Mouse (Mus musculus) spleen, embryonic (tissue): Measurements from ENCODE around the gene Oxct2a.
"Not testable (repeated sequence)": the region's sequence is repeated elsewhere in the genome, so short reads cannot be mapped to it uniquely, and the experiment has no call there.

Source experiments
- CTCF ChIA-PET: fragments of 350-600 bp; sonication (Branson Sonifier 250); formaldehyde crosslinking; loops from one replicate; lab custom pipeline; 2022; lab: Charles Lee

Oxct2a gene

GRCm38 (mm10) chr4:123323534-123323933 lies at the start of gene Oxct2a:
Gene Oxct2a, minus strand, starts transcription at chr4:123323634.
- CTCF ChIA-PET, result no interaction called here

- CTCF ChIA-PET, result no interaction called here
Observed at GRCm38 (mm10) chr4:123363555-123363954, 40.1 kb upstream of the Oxct2a start.

DNA sequence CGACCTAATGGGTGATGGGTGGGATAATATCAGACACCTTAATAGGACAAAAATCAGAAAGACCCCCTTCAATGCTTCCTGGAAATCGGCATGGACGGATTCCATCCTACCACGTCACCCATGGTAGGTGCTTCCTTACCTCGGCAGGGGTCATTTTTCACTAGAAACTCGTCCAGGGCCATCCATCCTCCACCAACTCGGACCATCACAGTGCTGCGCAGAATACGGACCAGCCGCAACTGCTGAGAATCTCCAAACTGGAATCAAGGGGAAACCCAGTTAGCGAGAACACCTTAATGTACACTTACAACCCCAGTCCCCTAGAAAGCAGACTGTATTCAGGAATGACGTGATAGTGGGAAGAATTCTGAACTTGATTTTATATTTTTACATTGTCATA lies 37.3 kb upstream of the Oxct2a start:
- CTCF ChIA-PET, result no interaction called here

GRCm38 (mm10) chr4:123358613-123359012 lies 35.2 kb upstream of the Oxct2a start:
- CTCF ChIA-PET, result interaction anchor here (0.6 to 0.7 kb wide), 2 partner anchors 68 to 73 kb away, joined by 4 read pairs; no protein-coding TSS in a partner anchor

DNA sequence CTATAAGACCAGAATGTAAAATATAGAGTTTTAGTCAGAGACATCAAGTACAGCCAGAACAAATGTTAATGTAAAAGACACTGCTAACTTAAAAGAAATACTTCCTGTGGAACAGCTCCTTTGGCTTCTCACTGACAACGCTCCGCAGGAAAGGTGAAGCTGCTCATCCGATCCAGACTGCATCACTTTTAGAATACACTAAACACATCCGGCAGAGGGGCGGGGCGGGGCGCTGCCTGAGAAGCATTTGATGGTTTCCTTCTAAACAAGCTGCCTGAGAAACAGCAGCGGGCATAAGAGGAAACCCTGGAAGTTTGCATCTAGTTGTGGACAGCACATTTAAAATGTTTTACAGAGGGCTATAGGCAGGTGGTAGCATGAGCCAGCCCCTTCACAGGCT lies 32.5 kb upstream of the Oxct2a start:
- CTCF ChIA-PET, result no interaction called here

- CTCF ChIA-PET, result interaction anchor here (0.5 kb wide), 1 partner anchor 464 kb away, joined by 7 read pairs; no protein-coding TSS in a partner anchor
Observed at GRCm38 (mm10) chr4:123353271-123353877, 29.9 kb upstream of the Oxct2a start.

- CTCF ChIA-PET, result no interaction called here
Observed at GRCm38 (mm10) chr4:123343471-123343789, 20.0 kb upstream of the Oxct2a start.

DNA sequence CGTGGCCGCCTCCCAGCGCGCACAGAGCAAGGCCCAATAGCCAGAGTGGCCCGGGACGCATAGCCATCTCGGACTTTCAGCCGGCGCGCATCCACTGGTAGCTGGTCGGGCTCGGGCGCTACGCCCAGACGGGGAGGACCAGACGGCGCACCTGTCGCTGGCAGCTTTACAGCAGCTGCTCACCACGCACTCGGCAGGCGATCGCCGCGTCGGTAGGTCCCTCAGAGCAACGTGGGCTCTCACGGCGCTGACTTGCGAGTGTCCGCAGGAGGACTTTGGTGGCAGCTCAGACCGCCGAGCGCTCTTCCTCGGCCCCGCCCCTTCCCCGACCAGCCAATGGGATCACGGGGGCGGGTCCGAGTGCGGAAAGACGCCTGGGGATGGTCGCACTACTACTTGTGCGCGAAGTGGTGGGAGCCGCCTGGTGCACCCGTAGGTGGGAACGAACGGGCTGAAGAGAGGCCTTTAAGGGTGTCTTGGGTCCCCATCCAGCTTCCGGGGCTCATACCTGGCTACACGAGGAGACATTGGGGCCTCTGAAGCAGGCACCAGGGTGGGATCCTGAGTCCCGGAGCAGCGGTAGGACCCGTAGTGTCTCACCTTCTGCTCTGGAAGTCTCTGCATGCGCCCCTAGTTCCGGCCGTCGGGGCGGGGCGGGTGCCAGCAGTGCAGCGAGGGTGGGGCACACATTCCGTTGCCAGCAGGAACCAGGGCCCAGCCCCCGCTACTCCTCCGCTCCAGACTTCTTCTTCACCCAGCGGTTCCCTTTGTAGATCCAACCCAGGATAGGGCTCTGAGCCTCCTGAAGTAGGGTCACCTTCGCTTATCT lies 19.4 kb upstream of the Oxct2a start, which contains the start of gene Bmp8a:
Gene Bmp8a, minus strand, starts transcription at position 611 of the 829 bp plus-strand sequence.
- CTCF ChIA-PET, result no interaction called here

DNA sequence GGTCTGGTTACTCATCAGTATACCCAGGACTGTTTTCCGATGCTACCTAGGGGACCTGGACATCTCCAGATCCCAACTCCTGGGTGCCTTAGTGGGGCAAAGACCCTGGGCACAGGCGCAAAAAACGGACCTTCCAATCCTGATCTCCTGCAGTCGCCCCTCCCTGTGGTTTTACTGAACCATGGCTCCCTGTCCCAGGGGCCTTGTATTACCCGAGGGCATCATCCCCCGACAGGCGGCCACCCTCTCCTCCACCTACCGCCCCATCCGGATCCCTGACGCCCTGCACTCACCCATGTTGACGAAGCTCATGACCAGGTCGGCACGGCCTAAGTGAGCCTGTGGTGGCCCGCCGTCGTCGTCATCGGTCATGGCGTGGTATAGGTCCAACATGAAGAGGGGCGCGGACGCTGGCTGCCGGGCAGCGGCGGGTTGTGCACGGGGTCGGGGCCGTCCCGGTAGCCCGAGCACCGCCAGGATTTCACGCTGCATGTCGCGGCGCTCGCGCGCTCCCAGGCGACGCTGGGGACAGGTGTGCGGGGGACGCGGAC lies 18.7 kb upstream of the Oxct2a start:
- CTCF ChIA-PET, result no interaction called here

DNA sequence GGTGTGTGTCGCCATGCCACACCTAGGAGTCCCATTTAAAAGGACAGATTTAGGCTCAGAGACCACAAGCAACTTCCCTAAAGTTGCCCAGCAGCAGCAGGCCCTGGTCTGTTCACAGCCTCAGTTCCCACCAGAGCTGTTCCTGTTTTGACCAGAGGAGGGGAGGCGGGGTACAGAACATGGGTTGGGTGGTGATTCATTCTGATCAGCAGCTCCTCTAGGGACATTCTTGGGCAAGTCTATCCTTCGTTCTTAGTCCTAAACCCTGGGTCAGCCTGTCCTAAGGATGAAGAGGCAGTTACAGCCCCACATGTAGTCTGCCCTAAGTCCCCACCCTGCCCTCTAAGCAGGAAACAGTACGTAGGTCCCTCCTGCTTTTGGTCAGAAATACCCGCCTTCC lies 16.8 kb upstream of the Oxct2a start:
- CTCF ChIA-PET, result no interaction called here

DNA sequence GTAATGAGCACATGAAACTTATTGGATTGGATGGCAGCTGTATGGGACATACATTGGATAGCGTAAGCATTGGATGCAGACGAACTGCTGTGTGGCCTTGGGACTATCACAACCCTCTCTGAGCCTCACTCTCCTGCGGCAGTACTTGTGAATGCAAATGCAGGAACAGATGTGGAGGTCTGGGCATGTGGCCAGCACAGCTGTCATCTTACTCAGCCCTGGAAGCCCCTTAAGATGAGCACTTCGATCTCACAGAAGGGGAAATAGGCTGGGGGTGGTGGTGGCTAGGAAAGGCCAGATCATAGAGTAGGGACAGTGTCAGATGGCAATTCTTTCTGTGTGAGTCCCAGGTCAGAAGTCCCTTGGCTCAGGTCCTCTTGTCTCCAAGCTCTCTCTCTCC lies 14.3 kb upstream of the Oxct2a start:
- CTCF ChIA-PET, result no interaction called here

GRCm38 (mm10) chr4:123335796-123336585 lies 12.6 kb upstream of the Oxct2a start:
- CTCF ChIA-PET, result interaction anchor here (0.6 kb wide), 1 partner anchor 902 kb away, joined by 3 read pairs; no protein-coding TSS in a partner anchor

DNA sequence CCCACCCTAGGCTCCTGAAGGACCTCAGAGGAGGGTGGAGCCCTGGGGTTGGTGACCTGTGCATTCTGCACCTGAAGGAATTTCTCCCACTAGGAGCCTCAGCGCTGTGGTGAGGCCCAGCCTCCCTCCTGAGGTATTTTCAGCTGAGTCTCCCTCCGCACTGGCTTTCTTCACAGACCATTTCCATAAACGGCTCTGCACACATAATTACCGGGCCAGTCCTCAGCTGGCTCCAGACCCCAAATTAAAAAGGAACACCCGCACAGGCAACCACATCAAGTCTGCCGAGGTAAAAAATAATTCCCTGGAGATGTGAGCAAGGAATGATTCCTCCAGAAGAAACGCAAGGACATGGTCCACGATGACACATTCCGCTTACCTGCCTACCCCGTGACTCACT lies 11.8 kb upstream of the Oxct2a start:
- CTCF ChIA-PET, result not testable (repeated sequence)

- CTCF ChIA-PET, result no interaction called here
Observed at GRCm38 (mm10) chr4:123334177-123334576, 10.7 kb upstream of the Oxct2a start.

DNA sequence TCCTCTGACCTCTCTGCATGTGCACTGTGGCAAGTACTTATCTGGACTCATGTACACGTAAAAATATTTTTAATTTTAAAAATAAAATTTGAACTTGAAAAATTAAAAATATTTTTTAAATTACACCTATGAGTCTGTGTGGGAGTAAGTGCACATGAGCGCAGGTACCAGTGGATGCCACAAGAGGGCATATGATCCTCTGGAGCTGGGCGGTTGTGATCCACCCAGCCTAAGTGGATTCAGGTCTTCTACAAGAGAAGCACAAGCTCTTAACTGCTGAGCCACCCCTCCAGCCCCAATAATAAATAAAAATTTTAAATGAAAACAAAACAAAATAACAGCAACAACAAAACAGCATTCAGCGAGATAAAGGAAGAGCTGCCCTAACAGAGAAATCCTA lies 9.7 kb upstream of the Oxct2a start:
- CTCF ChIA-PET, result no interaction called here

DNA sequence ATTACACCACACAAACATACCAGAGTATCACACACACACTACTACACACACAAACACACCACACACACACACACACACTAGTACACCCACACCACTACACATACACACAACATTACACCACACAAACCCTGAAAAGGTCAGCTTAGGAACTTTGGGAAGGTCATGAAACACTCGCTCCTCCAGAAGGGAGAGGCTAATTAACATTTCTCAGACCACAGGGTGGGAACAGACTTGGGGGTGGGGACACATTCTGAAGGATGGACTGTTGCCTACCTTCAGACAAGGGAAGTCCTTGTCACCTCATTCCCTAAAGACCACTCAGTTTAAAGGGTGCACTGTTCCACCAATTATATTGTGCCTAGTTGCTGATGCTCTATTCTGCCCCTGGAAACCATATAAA lies 8.5 kb upstream of the Oxct2a start:
- CTCF ChIA-PET, result interaction anchor here (0.6 kb wide), 1 partner anchor 13 kb away, joined by 7 read pairs; no protein-coding TSS in a partner anchor

- CTCF ChIA-PET, result interaction anchor here (0.6 kb wide), 1 partner anchor 14 kb away, joined by 7 read pairs; no protein-coding TSS in a partner anchor
Observed at GRCm38 (mm10) chr4:123331326-123331725, 7.9 kb upstream of the Oxct2a start.

GRCm38 (mm10) chr4:123328946-123329345 lies 5.5 kb upstream of the Oxct2a start:
- CTCF ChIA-PET, result no interaction called here

DNA sequence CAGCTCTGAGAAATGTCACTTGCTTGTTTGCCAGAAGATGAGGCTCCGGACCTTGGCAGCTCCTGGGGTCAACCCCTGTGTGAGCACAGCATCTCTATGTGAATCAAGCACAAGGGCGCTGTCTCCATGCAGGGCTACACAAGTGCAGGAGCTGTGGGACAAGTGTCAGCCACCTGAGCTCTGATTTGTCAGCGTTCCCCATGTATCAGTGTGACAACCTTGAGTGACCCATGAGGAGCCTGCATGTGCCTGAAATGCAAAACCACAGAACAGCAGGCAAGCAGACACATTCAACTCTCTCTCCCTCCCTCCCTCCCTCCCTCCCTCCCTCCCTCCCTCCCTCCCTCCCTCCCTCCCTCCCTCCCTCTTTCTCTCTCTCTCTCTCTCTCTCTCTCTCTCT lies 4.2 kb upstream of the Oxct2a start:
- CTCF ChIA-PET, result no interaction called here

- CTCF ChIA-PET, result no interaction called here
Observed at GRCm38 (mm10) chr4:123326087-123326486, 2.7 kb upstream of the Oxct2a start.

GRCm38 (mm10) chr4:123322910-123323309 lies 524 bp downstream of the Oxct2a start:
- CTCF ChIA-PET, result not testable (repeated sequence)

DNA sequence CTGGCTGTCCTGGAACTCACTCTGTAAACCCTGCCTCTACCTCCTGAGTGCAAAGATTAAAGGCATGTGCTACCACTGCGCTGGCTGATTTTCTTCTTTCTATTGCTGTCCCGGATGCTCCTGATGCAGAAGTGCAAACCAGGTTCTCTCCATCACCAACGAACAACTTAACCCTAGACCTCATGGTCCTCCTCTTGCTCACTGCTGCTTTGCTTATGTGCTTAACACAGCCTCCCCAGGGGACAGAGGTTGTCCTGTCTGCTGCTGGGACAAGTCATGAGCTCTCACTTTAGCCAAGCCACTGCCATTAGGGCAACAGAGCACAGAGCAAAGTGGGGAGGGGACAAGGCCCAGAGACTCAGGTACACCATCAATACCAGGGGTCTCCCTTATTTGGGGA lies 8.9 kb downstream of the Oxct2a start:
- CTCF ChIA-PET, result no interaction called here
